Mouse (Mus musculus) limb, embryonic 14.5 days (tissue): ENCODE results near the gene Ifitm3. TPM values are rescaled to one million over a fixed set of nuclear protein-coding genes. Genes with fewer than 3 reads are reported as not detected.
A peak's percentile ranks its signal among the peaks of the same experiment; 100 is the strongest.
"Not testable (repeated sequence)": the region's sequence is repeated elsewhere in the genome, so short reads cannot be mapped to it uniquely, and the experiment has no call there.

Experiments
- ATAC-seq: fragments of 200-750 bp; cut with Nextera tagmentation; 2 replicates; pipeline ENCODE4 v1.8.0; 2017; ENCODE audit warnings: low read depth, moderate number of reproducible peaks, moderate TSS enrichment; ENCODE audit not compliant: low FRiP score
- DNase-seq: peaks from one replicate; pipeline ENCODE4 v3.0.0-alpha.2; 2015; ENCODE audit warnings: low spot score
- H3K27ac ChIP-seq: fragments of 300-500 bp; sonication (generic); replicated peaks from 2 replicates; pipeline ENCODE4 v1.5.1; 2014; ENCODE audit warnings: low read depth, mild to moderate bottlenecking, low read length, moderate library complexity, mixed read lengths
- H3K27me3 ChIP-seq: fragments of 300-500 bp; sonication (generic); 2 replicates; pipeline ENCODE4 v1.6.1; 2014; ENCODE audit warnings: low read length, mixed read lengths; ENCODE audit not compliant: control insufficient read depth, insufficient read depth
- H3K36me3 ChIP-seq: fragments of 300-500 bp; sonication (generic); 2 replicates; pipeline ENCODE4 v1.6.1; 2014; ENCODE audit warnings: mild to moderate bottlenecking, low read length, moderate library complexity, mixed read lengths; ENCODE audit not compliant: control insufficient read depth, insufficient read depth
- H3K4me1 ChIP-seq: fragments of 300-500 bp; sonication (generic); 2 replicates; pipeline ENCODE4 v1.6.1; 2014; ENCODE audit warnings: antibody characterized with exemption, low read length, mixed read lengths; ENCODE audit not compliant: control insufficient read depth, insufficient read depth
- H3K4me2 ChIP-seq: fragments of 300-500 bp; sonication (generic); replicated peaks from 2 replicates; pipeline ENCODE4 v1.6.1; 2014; ENCODE audit warnings: low read depth, mild to moderate bottlenecking, low read length, moderate library complexity; ENCODE audit not compliant: severe bottlenecking
- H3K4me3 ChIP-seq: fragments of 300-500 bp; sonication (generic); replicated peaks from 2 replicates; pipeline ENCODE4 v1.5.1; 2014; ENCODE audit warnings: low read length
- H3K9ac ChIP-seq: fragments of 300-500 bp; sonication (generic); 2 replicates; pipeline ENCODE4 v1.6.1; 2014; ENCODE audit warnings: mild to moderate bottlenecking, low read depth, low read length, moderate library complexity; ENCODE audit not compliant: severe bottlenecking
- H3K9me3 ChIP-seq: fragments of 300-500 bp; sonication (generic); 2 replicates; pipeline ENCODE4 v1.6.1; 2016; ENCODE audit warnings: low read length; ENCODE audit not compliant: control insufficient read depth
- POLR2A ChIP-seq: fragments of 200-500 bp; IDR thresholded peaks from 2 replicates; pipeline ENCODE4 v1.8.0; 2012; ENCODE audit warnings: inconsistent platforms, mild to moderate bottlenecking, moderate library complexity, borderline replicate concordance; ENCODE audit not compliant: insufficient read depth, insufficient read length; ENCODE audit errors: extremely low read depth
- WGBS: fragments of 180-500 bp; shearing (Covaris S2); extraction: QIAGEN DNeasy Blood & Tissue Kit; methylation state at CpG from one replicate; pipeline ENCODE4 v1.1.7; 2014; 5-methylcytosine and 5-hydroxymethylcytosine counted together
- polyA plus RNA-seq, 2 experiments: library from polyadenylated mRNA; depleted of rRNA in 1 of 2; stranded (reverse) in 1 of 2; unstranded in 1 of 2; fragments of >200 nt; fragmentation: Nextera tagmentation in 1 of 2; extraction: Ambion mirVana in 1 of 2; gene quantifications; 2 replicates each; pipeline versions ENCODE4 v1.2.1 to v1.2.3; 2012 to 2014

Gene Ifitm3
- polyA plus RNA-seq, 2 experiments = 85.6 to 201 TPM

DNA sequence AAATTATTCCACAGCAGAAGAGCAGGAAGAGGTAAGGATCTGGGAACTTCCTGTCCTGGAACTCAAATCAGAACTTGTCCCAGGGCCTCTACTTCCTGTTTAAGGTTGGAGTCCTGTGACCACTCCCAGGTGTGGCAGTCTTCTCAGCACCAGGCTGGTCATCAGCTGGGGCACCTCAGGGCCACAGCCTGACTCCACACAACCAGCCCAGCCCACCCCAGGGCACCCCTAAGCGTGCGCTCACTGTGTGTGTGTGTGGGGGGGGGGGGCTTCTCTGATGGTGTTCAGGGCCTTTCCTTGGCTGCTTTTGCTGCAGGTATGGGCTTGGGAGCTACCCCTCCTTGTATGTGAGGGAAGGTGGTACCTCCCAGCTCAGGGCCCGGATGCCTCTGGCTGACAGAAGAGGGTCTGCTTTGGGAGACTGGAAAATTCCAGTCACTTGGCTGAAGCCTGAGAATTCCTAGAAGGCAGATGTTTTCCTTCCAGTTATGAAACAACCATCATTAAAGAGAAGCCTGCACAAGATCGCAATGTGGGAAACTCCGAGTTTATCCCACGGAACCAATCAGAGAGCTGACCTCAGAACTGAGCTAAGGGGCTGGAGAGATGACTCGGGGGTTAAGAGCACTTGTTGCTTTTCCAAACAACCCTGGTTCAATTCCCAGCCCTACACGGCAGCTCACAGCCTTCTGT lies 38.9 kb downstream of the Ifitm3 start:
- 61% methylated on average over 8 of the region's 8 CpGs for WGBS

DNA sequence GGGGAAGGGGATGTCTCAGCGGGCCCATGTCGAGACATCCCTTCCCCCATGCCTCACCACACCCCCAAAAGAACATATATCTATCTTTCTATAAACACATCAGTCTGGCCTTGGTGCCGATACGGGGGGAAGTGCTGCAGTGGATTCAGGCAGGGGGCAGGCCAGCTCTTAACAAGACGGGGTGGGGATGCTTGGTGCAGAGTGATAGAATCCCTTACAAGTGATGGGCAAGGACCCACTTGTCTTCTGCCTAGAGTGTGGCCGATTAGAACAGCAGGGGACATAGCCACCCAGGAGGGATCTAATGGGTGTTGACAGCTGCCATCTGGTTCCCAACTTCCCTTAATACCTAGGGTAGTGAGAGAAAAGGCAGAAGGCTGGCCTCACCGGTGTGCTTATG lies 39.6 kb downstream of the Ifitm3 start:
- 36% methylated on average over 7 of the region's 7 CpGs for WGBS

More for the DNA sequence above, 38.9 kb downstream of the Ifitm3 start:
- Histone ChIP-seq H3K4me3 (no peak overlapping the region), H3K27ac (peak overlapping the region; percentile 55; the same call in 1 of the 2 replicates), H3K36me3 (no peaks in the 10 kb centered on the region), H3K9me3 (no peaks in the 10 kb centered on the region), H3K4me1 (peaks cover 29% of the 10 kb centered on the region), H3K27me3 (no peaks in the 10 kb centered on the region), H3K4me2 (no peak overlapping the region), H3K9ac (no peak overlapping the region)
- DNase-seq = peak; percentile 68
- no peak for TF ChIP-seq POLR2A
- ATAC-seq = peak; percentile 68

DNA sequence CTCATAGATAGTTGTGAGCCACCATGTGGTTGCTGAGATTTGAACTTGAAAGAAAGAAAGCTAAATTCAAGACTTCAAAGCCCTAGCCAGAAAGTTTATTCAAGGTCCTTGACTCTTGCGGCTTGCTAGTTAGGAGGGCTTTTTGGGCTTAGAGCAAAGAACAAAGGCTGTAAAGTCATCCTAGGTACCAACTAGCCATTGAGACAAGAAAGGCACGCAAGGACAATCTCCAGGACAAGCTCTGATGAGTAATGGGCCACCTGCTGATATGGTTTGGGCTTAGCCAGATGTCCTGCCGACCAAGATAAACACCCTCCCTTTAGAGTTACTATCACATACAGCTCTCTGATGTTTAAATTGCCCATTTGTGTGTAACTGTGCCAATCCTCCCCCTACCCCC lies 41.9 kb downstream of the Ifitm3 start:
- Histone ChIP-seq H3K4me1 (peaks cover 21% of the 10 kb centered on the region), H3K4me2 (peak overlapping the region; percentile 22; the same call in 1 of the 2 replicates)
- H3K9ac ChIP-seq, ATAC-seq, DNase-seq, H3K27ac ChIP-seq, H3K27me3 ChIP-seq, H3K4me3 ChIP-seq, H3K36me3 ChIP-seq, H3K9me3 ChIP-seq: not testable (repeated sequence)
- WGBS = 32% methylated on average over 3 of the region's 3 CpGs

More for the DNA sequence above, 39.6 kb downstream of the Ifitm3 start:
- Histone ChIP-seq H3K4me3 (no peak overlapping the region), H3K36me3 (no peaks in the 10 kb centered on the region), H3K9ac (no peak overlapping the region), H3K4me2 (no peak overlapping the region), H3K4me1 (peaks cover 29% of the 10 kb centered on the region), H3K9me3 (no peaks in the 10 kb centered on the region), H3K27me3 (no peaks in the 10 kb centered on the region), H3K27ac (no peak overlapping the region)
- ATAC-seq (no peak), DNase-seq (no peak)
- no peak for TF ChIP-seq POLR2A

DNA sequence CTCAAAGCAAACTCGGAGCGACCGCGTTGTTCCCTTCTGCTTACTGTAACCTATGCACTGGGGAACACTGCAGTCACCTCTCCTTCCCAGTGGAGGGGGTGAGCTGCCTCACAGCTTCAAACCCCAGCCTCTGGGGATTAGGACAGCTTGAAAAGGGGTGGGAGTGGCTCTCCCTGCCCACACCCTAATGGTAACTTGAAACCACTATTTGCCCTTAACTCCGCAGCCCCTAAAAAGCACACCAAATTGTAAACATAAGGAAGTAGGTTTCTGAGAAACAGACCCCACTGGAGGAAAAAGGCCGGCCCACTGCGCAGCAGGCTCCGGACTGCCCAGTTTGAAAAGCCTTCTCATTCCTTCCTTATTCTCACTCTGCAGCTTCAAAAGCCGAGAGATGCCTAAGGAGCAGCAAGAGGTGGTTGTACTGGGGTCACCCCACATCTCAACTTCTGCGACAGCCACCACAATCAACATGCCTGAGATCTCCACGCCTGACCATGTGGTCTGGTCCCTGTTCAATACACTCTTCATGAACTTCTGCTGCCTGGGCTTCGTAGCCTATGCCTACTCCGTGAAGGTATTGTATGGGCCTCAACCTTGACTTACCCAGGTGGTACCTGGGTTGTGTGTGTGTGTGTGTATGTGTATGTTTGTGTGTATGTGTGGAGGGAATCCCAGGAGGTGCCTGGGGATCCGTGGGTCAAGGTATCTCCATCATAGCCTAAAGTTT lies 42.5 kb downstream of the Ifitm3 start:
- no peaks in the 10 kb centered on the region for H3K27me3 ChIP-seq
- H3K36me3 ChIP-seq = no peaks in the 10 kb centered on the region
- peak overlapping the region; percentile 25; the same call in 1 of the 2 replicates for H3K9ac ChIP-seq
- peak; percentile 62; the same call in 1 of the 2 replicates for ATAC-seq
- H3K9me3 ChIP-seq = no peaks in the 10 kb centered on the region
- peak; percentile 45 for DNase-seq
- no peak for TF ChIP-seq POLR2A
- WGBS = 8% methylated on average over 14 of the region's 14 CpGs
- peak overlapping the region; percentile 22 for H3K4me2 ChIP-seq
- no peak overlapping the region; the same call in 1 of the 2 replicates for H3K4me3 ChIP-seq
- peak overlapping the region; percentile 43 for H3K27ac ChIP-seq
- peaks cover 14% of the 10 kb centered on the region for H3K4me1 ChIP-seq

DNA sequence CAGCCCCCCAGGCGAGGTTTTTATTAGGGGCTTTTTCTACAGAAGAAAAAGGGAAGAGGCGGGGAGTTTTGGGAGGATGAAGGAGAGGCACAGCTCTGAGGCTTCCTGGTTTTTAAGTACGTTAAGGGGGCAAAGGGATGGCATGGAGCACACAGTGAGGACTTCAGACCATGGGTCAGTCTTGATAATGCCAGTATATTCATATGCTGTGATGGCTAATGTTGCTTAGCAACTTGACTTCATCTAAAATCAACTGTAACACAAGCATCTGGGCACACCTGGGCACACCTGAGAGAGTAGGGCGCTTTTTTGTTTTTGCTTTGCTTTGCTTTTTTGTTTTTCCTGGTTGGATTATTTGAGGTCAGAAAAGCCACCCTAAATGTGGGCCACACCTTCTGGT lies 43.6 kb downstream of the Ifitm3 start, which contains the start of gene Ifitm1:
Ifitm1 (plus strand) TSS at position 301 of the 400 bp plus-strand sequence.
- Histone ChIP-seq H3K36me3 (no peaks in the 10 kb centered on the region), H3K4me3 (no peak within 1 kb of the TSS; the same call in 1 of the 2 replicates), H3K27me3 (no peaks in the 10 kb centered on the region), H3K4me1 (peaks cover 13% of the 10 kb centered on the region), H3K9me3 (no peaks in the 10 kb centered on the region), H3K4me2 (0 out of 2 replicates have a peak within 1 kb of the TSS, but pooled peaks have one; percentile 22), H3K9ac (peak within 1 kb of the TSS; percentile 25; the same call in 1 of the 2 replicates), H3K27ac (peak within 1 kb of the TSS; percentile 43)
- ATAC-seq = no peak
- no peak for DNase-seq
- TF ChIP-seq POLR2A = no peak
- 92% methylated on average over 4 of the region's 4 CpGs for WGBS
